Mouse (Mus musculus): ENCODE measurements at regions not wholly inside any gene's neighbourhood (a gene's known extent, or its start where the extent isn't known, plus 50 kb on each side); places are given as distances from the start of the nearest gene placed in this dataset.
"Not testable (repeated sequence)": the region's sequence is repeated elsewhere in the genome, so short reads cannot be mapped to it uniquely, and the experiment has no call there.

GRCm38 (mm10) chr13:3216070-3216469 is 321.8 kb upstream of the Gdi2 start:
- not testable (repeated sequence) for H3K27ac ChIP-seq; H3K4me2 ChIP-seq (replicated peaks); H3K9me3 ChIP-seq; ATAC-seq; H3K4me3 ChIP-seq (replicated peaks); H3K4me1 ChIP-seq (replicated peaks); H3K9ac ChIP-seq (replicated peaks); H3K36me3 ChIP-seq; H3K27me3 ChIP-seq
- 43% methylated on average over 3 of the region's 3 CpGs for WGBS

GRCm38 (mm10) chr13:3221005-3221621 is 316.8 kb upstream of the Gdi2 start:
- H3K27me3 ChIP-seq; H3K27ac ChIP-seq; H3K9me3 ChIP-seq; H3K36me3 ChIP-seq; H3K9ac ChIP-seq (replicated peaks); H3K4me3 ChIP-seq (replicated peaks); H3K4me1 ChIP-seq (replicated peaks): not testable (repeated sequence)
- peak overlapping the region; percentile 39 for H3K4me2 ChIP-seq (replicated peaks)
- 43% methylated on average over 10 of the region's 10 CpGs for WGBS
- peak; percentile 74; the same call in 1 of the 2 replicates for ATAC-seq

- H3K27me3 ChIP-seq = no peaks in the 10 kb centered on the region
- H3K9ac ChIP-seq (replicated peaks) = no peak overlapping the region
- 0 out of 2 replicates have a peak, but pooled peaks cover 4% of the 10 kb centered on the region for H3K4me1 ChIP-seq (replicated peaks)
- ATAC-seq = peak; percentile 74
- no peak overlapping the region for H3K27ac ChIP-seq
- H3K9me3 ChIP-seq = peaks cover 4% of the 10 kb centered on the region; the same call in 1 of the 2 replicates
- H3K36me3 ChIP-seq = no peaks in the 10 kb centered on the region
- no peak overlapping the region for H3K4me3 ChIP-seq (replicated peaks)
- WGBS = 51% methylated on average over 16 of the region's 16 CpGs
- peak overlapping the region; percentile 39 for H3K4me2 ChIP-seq (replicated peaks)
These were observed 316.2 kb upstream of the Gdi2 start for GRCm38 (mm10) chr13:3221622-3222021.

GRCm38 (mm10) chr13:3258379-3258778 is 279.5 kb upstream of the Gdi2 start:
- Histone ChIP-seq H3K27me3 (no peaks in the 10 kb centered on the region), H3K4me3 (replicated peaks) (no peak overlapping the region), H3K4me2 (replicated peaks) (no peak overlapping the region), H3K9ac (replicated peaks) (no peak overlapping the region), H3K4me1 (replicated peaks) (no peaks in the 10 kb centered on the region), H3K9me3 (peaks cover 7% of the 10 kb centered on the region; the same call in 1 of the 2 replicates), H3K36me3 (no peaks in the 10 kb centered on the region), H3K27ac (no peak overlapping the region)
- WGBS = 86% methylated on average over 1 of the region's 1 CpGs
- no peak for ATAC-seq

GRCm38 (mm10) chr13:3276130-3276529 is 261.7 kb upstream of the Gdi2 start:
- H3K4me1 ChIP-seq (replicated peaks); H3K4me3 ChIP-seq (replicated peaks); H3K27me3 ChIP-seq; H3K9me3 ChIP-seq; H3K4me2 ChIP-seq (replicated peaks); H3K36me3 ChIP-seq; H3K9ac ChIP-seq (replicated peaks); H3K27ac ChIP-seq; ATAC-seq: not testable (repeated sequence)
- WGBS = 47% methylated on average over 1 of the region's 1 CpGs
